Mouse (Mus musculus) mesoderm, embryonic 11.5 days (tissue): ENCODE data around the gene Hacd3.

Source experiments
- DNase-seq: peaks from one replicate; pipeline ENCODE4 v3.0.0-alpha.2; 2012; ENCODE audit warnings: low read depth, low spot score

Gene Hacd3

GRCm38 (mm10) chr9:64951161-64951657 lies 70.3 kb downstream of the Hacd3 start, which contains the start of gene Slc24a1:
Gene Slc24a1, minus strand, starts transcription at chr9:64951607.
- no peak for DNase-seq

- DNase-seq, result no peak
Measured at GRCm38 (mm10) chr9:64947483-64948095, 73.9 kb downstream of the Hacd3 start.

DNA sequence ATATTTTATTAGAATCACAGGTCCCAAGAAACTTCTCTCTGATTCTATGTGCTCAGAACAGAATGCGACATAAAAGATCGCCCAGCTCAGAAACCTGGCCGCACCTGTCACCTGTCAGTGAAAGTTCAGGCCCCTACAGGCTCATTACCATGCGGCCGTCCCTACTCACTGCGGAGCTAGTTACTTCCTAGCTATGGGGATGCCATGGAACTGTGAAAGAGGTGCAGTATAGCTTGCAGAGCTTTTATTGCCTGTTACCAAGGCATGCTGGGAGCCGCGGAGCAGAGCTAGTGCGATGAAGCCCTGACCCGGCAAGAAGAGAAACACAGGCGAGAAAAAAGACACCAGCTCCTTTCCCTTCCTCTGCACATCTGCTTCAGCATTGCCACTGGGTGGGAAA lies 77.5 kb downstream of the Hacd3 start:
- no peak for DNase-seq

GRCm38 (mm10) chr9:64941650-64942049 lies 79.8 kb downstream of the Hacd3 start:
- DNase-seq, result no peak

- DNase-seq, result no peak
Measured at GRCm38 (mm10) chr9:64940731-64941346, 80.7 kb downstream of the Hacd3 start.

DNA sequence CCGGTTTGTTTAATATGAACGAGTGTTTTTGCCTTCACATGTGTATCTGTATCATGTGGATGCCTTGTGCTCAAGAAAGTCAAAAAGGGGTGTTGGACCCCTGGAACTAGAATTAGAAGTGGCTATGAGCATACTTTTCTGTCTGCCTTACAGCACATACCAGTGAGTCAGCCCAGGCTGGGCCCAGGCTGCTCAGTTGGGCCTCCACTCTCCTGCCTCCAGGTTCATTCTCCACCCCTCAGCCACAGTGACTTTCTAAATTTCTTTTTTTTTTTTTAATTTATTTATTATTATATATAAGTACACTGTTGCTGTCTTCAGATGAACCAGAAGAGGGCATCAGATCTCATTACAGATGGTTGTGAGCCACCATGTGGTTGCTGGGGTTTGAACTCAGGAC lies 81.7 kb downstream of the Hacd3 start:
- no peak for DNase-seq

DNA sequence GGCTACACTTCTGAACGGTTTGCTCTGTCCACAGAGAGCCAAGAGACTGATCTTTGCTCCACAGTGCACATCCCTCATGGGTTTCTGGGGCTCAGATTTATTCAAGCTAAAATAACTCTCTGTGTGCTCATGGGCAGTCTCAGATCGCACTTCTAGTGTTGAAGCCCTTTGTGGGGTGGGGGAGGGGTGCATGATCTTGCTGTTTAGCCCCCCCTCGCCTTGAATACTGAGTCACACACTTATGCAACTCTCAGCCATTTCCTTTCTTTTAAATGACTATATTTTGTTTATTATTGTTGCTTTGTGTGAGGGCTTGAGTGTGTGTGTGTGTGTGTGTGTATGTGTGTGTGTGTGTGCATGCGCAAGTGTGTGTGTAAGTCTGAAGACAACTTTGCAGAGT lies 82.2 kb downstream of the Hacd3 start:
- DNase-seq, result no peak

GRCm38 (mm10) chr9:64938535-64938934 lies 83.0 kb downstream of the Hacd3 start:
- DNase-seq, result no peak

- DNase-seq, result no peak
Measured at GRCm38 (mm10) chr9:64937491-64937890, 84.0 kb downstream of the Hacd3 start.
